Comparison of ENCODE assay signal across 8 mouse cellular contexts in genomic region chr5:4758331-4759080, GRCm38 (mm10). TPM values are rescaled to one million over a fixed set of nuclear protein-coding genes. Genes with fewer than 3 reads are reported as not detected.
DNase-seq lines count a peak whose midpoint lies in the region; ATAC-seq and TF ChIP-seq lines count a peak whose summit lies in the region.

No protein-coding gene starts in this region.

- H3K27me3 ChIP-seq in heart, postnatal 0 days (ENCODE audit: control insufficient read depth, insufficient read depth, low read length): peaks cover 5% of the 10 kb centered on the region; the same call in 1 of the 2 replicates
- no peaks in the 10 kb centered on the region for H3K27me3 ChIP-seq in intestine, embryonic 14.5 days (replicated peaks; ENCODE audit: control insufficient read depth, insufficient read depth, low read length)
- H3K27me3 ChIP-seq in midbrain, embryonic 15.5 days (replicated peaks): no peaks in the 10 kb centered on the region

- no peak for TF ChIP-seq CTCF in heart, postnatal 0 days (IDR thresholded peaks at IDR 0.05; ENCODE audit: low read depth)

- WGBS in heart, postnatal 0 days: under 1% methylated on average over 23 of the region's 23 CpGs
- WGBS in intestine, embryonic 14.5 days: 1% methylated on average over 23 of the region's 23 CpGs
- WGBS in midbrain, embryonic 15.5 days: under 1% methylated on average over 23 of the region's 23 CpGs

- peak overlapping the region; percentile 69 for H3K9ac ChIP-seq in heart, postnatal 0 days (replicated peaks; ENCODE audit: low read depth, low read length)
- peak overlapping the region; percentile 95 for H3K9ac ChIP-seq in intestine, embryonic 14.5 days (ENCODE audit: low read length)
- peak overlapping the region; percentile 89 for H3K9ac ChIP-seq in midbrain, embryonic 15.5 days

- peak; percentile 12; the same call in 1 of the 2 replicates for ATAC-seq in heart, postnatal 0 days (ENCODE audit: insufficient read depth, low read depth)
- peak; percentile 42; the same call in 1 of the 2 replicates for ATAC-seq in intestine, embryonic 14.5 days (replicated peaks; ENCODE audit: low FRiP score, low TSS enrichment, low read depth)
- ATAC-seq in midbrain, embryonic 15.5 days (replicated peaks): no peak; the same call in 1 of the 2 replicates
- ATAC-seq in frontal cortex, adult (ENCODE audit: low TSS enrichment): no peak

- H3K27ac ChIP-seq in heart, postnatal 0 days (ENCODE audit: low read depth): peak overlapping the region; percentile 97
- peak overlapping the region; percentile 65 for H3K27ac ChIP-seq in brown adipose tissue, adult 24 weeks (replicated peaks; ENCODE audit: low read depth, low read length)
- H3K27ac ChIP-seq in intestine, embryonic 14.5 days (ENCODE audit: low read depth): peak overlapping the region; percentile 98
- H3K27ac ChIP-seq in midbrain, embryonic 15.5 days: peak overlapping the region; percentile 98

- H3K36me3 ChIP-seq in heart, postnatal 0 days (replicated peaks; ENCODE audit: control insufficient read depth, insufficient read depth, low read length): peaks cover under 1% of the 10 kb centered on the region; the same call in 1 of the 2 replicates
- peaks cover 7% of the 10 kb centered on the region for H3K36me3 ChIP-seq in intestine, embryonic 14.5 days (ENCODE audit: control insufficient read depth, insufficient read depth, low read length)
- no peaks in the 10 kb centered on the region for H3K36me3 ChIP-seq in midbrain, embryonic 15.5 days (replicated peaks)

- no peaks in the 10 kb centered on the region for H3K9me3 ChIP-seq in heart, postnatal 0 days (replicated peaks; ENCODE audit: control insufficient read depth, low read length)
- H3K9me3 ChIP-seq in intestine, embryonic 14.5 days (ENCODE audit: control insufficient read depth, low read length): no peaks in the 10 kb centered on the region
- H3K9me3 ChIP-seq in midbrain, embryonic 15.5 days: no peaks in the 10 kb centered on the region

- DNase-seq in heart, postnatal 0 days (ENCODE audit: low spot score): peak; percentile 29
- DNase-seq in heart, adult 8-10 months (ENCODE audit: low spot score): no peak
- DNase-seq in intestine, embryonic 14.5 days (ENCODE audit: low spot score): peak; percentile 61
- DNase-seq in frontal cortex, postnatal 10 days (ENCODE audit: low spot score in 2 of 2): no peak
- DNase-seq in right cerebral cortex, adult 18-20 months: no peak

- TF ChIP-seq EP300 in heart, postnatal 0 days (IDR thresholded peaks at IDR 0.05; ENCODE audit: low read depth): no peak

- H3K4me1 ChIP-seq in heart, postnatal 0 days (ENCODE audit: control insufficient read depth, insufficient read depth): peaks cover 21% of the 10 kb centered on the region
- H3K4me1 ChIP-seq in brown adipose tissue, adult 24 weeks (ENCODE audit: control insufficient read depth, insufficient read depth, insufficient read length, low read length): peaks cover 14% of the 10 kb centered on the region
- peaks cover 9% of the 10 kb centered on the region for H3K4me1 ChIP-seq in intestine, embryonic 14.5 days (replicated peaks; ENCODE audit: control insufficient read depth, insufficient read depth, low read length)
- peaks cover 15% of the 10 kb centered on the region for H3K4me1 ChIP-seq in midbrain, embryonic 15.5 days

- peak overlapping the region; percentile 81 for H3K4me2 ChIP-seq in heart, postnatal 0 days (ENCODE audit: low read depth, low read length)
- peak overlapping the region; percentile 80 for H3K4me2 ChIP-seq in intestine, embryonic 14.5 days (ENCODE audit: low read length)
- H3K4me2 ChIP-seq in midbrain, embryonic 15.5 days: peak overlapping the region; percentile 89

- peak overlapping the region; percentile 91 for H3K4me3 ChIP-seq in heart, postnatal 0 days (ENCODE audit: low read depth, low read length)
- H3K4me3 ChIP-seq in brown adipose tissue, adult 24 weeks (ENCODE audit: insufficient read depth, low read depth, low read length): peak overlapping the region; percentile 84
- H3K4me3 ChIP-seq in intestine, embryonic 14.5 days (ENCODE audit: low read depth, low read length): peak overlapping the region; percentile 91
- peak overlapping the region; percentile 88 for H3K4me3 ChIP-seq in midbrain, embryonic 15.5 days

RNA-seq across cellular contexts. Expression of gene Fzd1, which starts 0.7 kb away (rescaled TPM):
- total RNA-seq in heart, postnatal 0 days (2014; rRNA removed; ENCODE audit: low replicate concordance): 31.8 and 40.2 TPM in 2 replicates
- 6.1 and 7.9 TPM in 2 replicates for polyA plus RNA-seq in heart, postnatal 0 days (2015; fragmentation: Nextera tagmentation; extraction: Ambion mirVana)
- total RNA-seq in heart, adult 8-10 months (2022): 1 to 10 TPM; 7.9 to 9.6 (median 8.7) TPM
- 5.9 and 7.1 TPM in 2 replicates for polyA plus RNA-seq in brown adipose tissue, adult 24 weeks (2012; ENCODE audit: insufficient read depth, insufficient read length, missing spikeins)
- polyA plus RNA-seq in intestine, embryonic 14.5 days (2014; fragmentation: Nextera tagmentation; extraction: Ambion mirVana): 22.0 and 22.8 TPM in 2 replicates
- polyA plus RNA-seq in midbrain, embryonic 15.5 days (2015; fragmentation: Nextera tagmentation; extraction: Ambion mirVana): 33.2 and 38.9 TPM in 2 replicates

Comparison
In these comparisons a context has a peak if more than half of its experiments do, and no peak if none do; other contexts are left out.
1. DNase-seq: peak in heart, postnatal 0 days (single experiment) and intestine, embryonic 14.5 days (single experiment); none in heart, adult 8-10 months (single experiment), frontal cortex, postnatal 10 days (0 of 2) and right cerebral cortex, adult 18-20 months (single experiment).
2. ATAC-seq: peak in heart, postnatal 0 days (single experiment) and intestine, embryonic 14.5 days (single experiment); none in midbrain, embryonic 15.5 days (single experiment) and frontal cortex, adult (single experiment).
3. Peak in every context shown above with its lines, with median percentiles within 50 percentile points of each other: H3K27ac ChIP-seq, H3K4me2 ChIP-seq, H3K4me3 ChIP-seq and H3K9ac ChIP-seq.